Mouse (Mus musculus): Measurements from ENCODE around the gene Arid3a.

- TF ChIP-seq CTCF (IDR thresholded peaks at IDR 0.05; ENCODE audit: borderline replicate concordance, control insufficient read depth, extremely low read depth, insufficient read depth, low read length, poor library complexity), result no peak
- no peak for TF ChIP-seq POLR2A (IDR thresholded peaks at IDR 0.05; ENCODE audit: control insufficient read depth, extremely low read depth, insufficient read depth, low read length, poor library complexity)
Observed at GRCm38 (mm10) chr10:79886054-79886453, 40.8 kb upstream of the Arid3a start, which contains the start of gene Elane.
